Mouse (Mus musculus) liver, adult 2 months (tissue): ENCODE results near the gene Tmem208. TPM values are rescaled to one million over a fixed set of nuclear protein-coding genes. Genes with fewer than 3 reads are reported as not detected.

Source experiments
- DNase-seq: peaks from one replicate; pipeline ENCODE4 v3.0.0-alpha.2; 2011; ENCODE audit warnings: low read depth, low spot score; ENCODE audit errors: extremely low read depth
- H3K27ac ChIP-seq: fragments of 200-500 bp; replicated peaks from 2 replicates; pipeline ENCODE4 v1.5.1; 2012; ENCODE audit warnings: low read depth, mild to moderate bottlenecking, control low read depth, inconsistent platforms, low read length; ENCODE audit not compliant: insufficient read depth
- H3K27me3 ChIP-seq: fragments of 200-500 bp; 2 replicates; pipeline ENCODE4 v1.6.1; 2012; ENCODE audit warnings: mild to moderate bottlenecking, moderate library complexity, low read length, inconsistent platforms; ENCODE audit not compliant: control insufficient read depth, insufficient read depth
- H3K36me3 ChIP-seq: fragments of 200-500 bp; 2 replicates; pipeline ENCODE4 v1.6.1; 2012; ENCODE audit warnings: low read length, inconsistent platforms; ENCODE audit not compliant: control insufficient read depth, insufficient read depth
- H3K4me1 ChIP-seq: fragments of 200-500 bp; 2 replicates; pipeline ENCODE4 v1.6.1; 2011; ENCODE audit warnings: low read length; ENCODE audit not compliant: control insufficient read depth, insufficient read depth
- H3K4me3 ChIP-seq: fragments of 200-500 bp; 2 replicates; pipeline ENCODE4 v1.5.1; 2011; ENCODE audit warnings: low read depth, mild to moderate bottlenecking, control low read depth, low read length, moderate library complexity; ENCODE audit not compliant: insufficient read depth
- H3K79me2 ChIP-seq: fragments of 200-500 bp; 2 replicates; pipeline ENCODE4 v1.6.1; 2012; ENCODE audit warnings: inconsistent platforms, mild to moderate bottlenecking, low read length, moderate library complexity; ENCODE audit not compliant: control insufficient read depth, insufficient read depth
- H3K9ac ChIP-seq: fragments of 200-500 bp; 2 replicates; pipeline ENCODE4 v1.6.1; 2012; ENCODE audit warnings: low read depth, mild to moderate bottlenecking, control low read depth, inconsistent platforms, low read length
- CTCF ChIP-seq: fragments of 200-500 bp; IDR thresholded peaks from 2 replicates; pipeline ENCODE4 v1.5.1; 2011; ENCODE audit warnings: low read depth, low read length, control low read depth
- POLR2A ChIP-seq: fragments of 200-500 bp; IDR thresholded peaks from 2 replicates; pipeline ENCODE4 v1.6.1; 2011; ENCODE audit warnings: low read length, control low read depth; ENCODE audit not compliant: insufficient read depth; ENCODE audit errors: extremely low read depth
- WGBS: fragments of 180-500 bp; shearing (Covaris S2); methylation state at CpG from one replicate; pipeline ENCODE4 v1.1.7; 2018; 5-methylcytosine and 5-hydroxymethylcytosine counted together
- polyA plus RNA-seq: library from polyadenylated mRNA; depleted of rRNA; stranded (reverse); fragments of >200 nt; gene quantifications from 2 replicates; pipeline ENCODE4 v1.2.3, GENCODE M21; 2012; rRNA removed
- total RNA-seq: library from RNA; depleted of rRNA; stranded (reverse); fragments of >200 nt; gene quantifications from 2 replicates; pipeline ENCODE4 v1.2.3, GENCODE M21; 2014; rRNA removed

Gene Tmem208
- total RNA-seq = 97.9 and 104 TPM in 2 replicates
- 87.5 and 90.9 TPM in 2 replicates for polyA plus RNA-seq

- peaks cover 7% of the 10 kb centered on the region; the same call in 1 of the 2 replicates for H3K79me2 ChIP-seq
- peaks cover 11% of the 10 kb centered on the region for H3K4me1 ChIP-seq
Observed at GRCm38 (mm10) chr8:105326141-105326672, at the start of gene Tmem208, which contains the start of gene Lrrc29. TSS of gene Tmem208 (plus strand) at chr8:105326354. TSS of gene Lrrc29 (minus strand) at chr8:105326278.

GRCm38 (mm10) chr8:105278911-105279334 is 47.2 kb upstream of the Tmem208 start:
- H3K4me1 ChIP-seq = peaks cover 6% of the 10 kb centered on the region
- TF ChIP-seq POLR2A (no peak), CTCF (peak; percentile 61)
- no peaks in the 10 kb centered on the region for H3K79me2 ChIP-seq
- no peaks in the 10 kb centered on the region for H3K36me3 ChIP-seq
- no peak overlapping the region for H3K27ac ChIP-seq
- H3K4me3 ChIP-seq = peak overlapping the region; percentile 19; the same call in 1 of the 2 replicates
- H3K9ac ChIP-seq = no peak overlapping the region
- peak; percentile 89 for DNase-seq
- H3K27me3 ChIP-seq = no peaks in the 10 kb centered on the region
- WGBS = 6% methylated on average over 28 of the region's 28 CpGs

More at GRCm38 (mm10) chr8:105326141-105326672, at the start of gene Tmem208, which contains the start of gene Lrrc29:
- Histone ChIP-seq H3K4me3 (peak within 1 kb of the TSS; percentile 58), H3K27me3 (no peaks in the 10 kb centered on the region), H3K9ac (peak within 1 kb of the TSS; percentile 71), H3K27ac (peak within 1 kb of the TSS; percentile 29), H3K36me3 (peaks cover 7% of the 10 kb centered on the region; the same call in 1 of the 2 replicates)
- under 1% methylated on average over 36 of the region's 36 CpGs for whole genome bisulfite sequencing
- DNase-seq = peak; percentile 83
- TF ChIP-seq POLR2A = peak; percentile 76
- TF ChIP-seq CTCF = peak; percentile 61

- H3K27ac ChIP-seq = no peak overlapping the region
- no peak for TF ChIP-seq CTCF
- no peak for TF ChIP-seq POLR2A
- whole genome bisulfite sequencing = 89% methylated on average over 3 of the region's 3 CpGs
- H3K79me2 ChIP-seq = no peaks in the 10 kb centered on the region
- H3K27me3 ChIP-seq = no peaks in the 10 kb centered on the region
- H3K36me3 ChIP-seq = no peaks in the 10 kb centered on the region
- no peak for DNase-seq
- no peak overlapping the region for H3K9ac ChIP-seq
- no peak overlapping the region for H3K4me3 ChIP-seq
- H3K4me1 ChIP-seq = peaks cover 6% of the 10 kb centered on the region
Observed at GRCm38 (mm10) chr8:105280567-105280966, 45.6 kb upstream of the Tmem208 start.

GRCm38 (mm10) chr8:105281821-105282220 is 44.3 kb upstream of the Tmem208 start:
- Histone ChIP-seq H3K27me3 (no peaks in the 10 kb centered on the region), H3K79me2 (no peaks in the 10 kb centered on the region), H3K4me3 (no peak overlapping the region), H3K36me3 (no peaks in the 10 kb centered on the region), H3K27ac (no peak overlapping the region), H3K9ac (no peak overlapping the region), H3K4me1 (peaks cover 6% of the 10 kb centered on the region)
- TF ChIP-seq CTCF = no peak
- TF ChIP-seq POLR2A = no peak
- WGBS = 95% methylated on average over 12 of the region's 12 CpGs
- DNase-seq = no peak

- H3K27me3 ChIP-seq = no peaks in the 10 kb centered on the region
- 91% methylated on average over 4 of the region's 4 CpGs for WGBS
Observed at GRCm38 (mm10) chr8:105282239-105282638, 43.9 kb upstream of the Tmem208 start.

GRCm38 (mm10) chr8:105283074-105283473 is 43.1 kb upstream of the Tmem208 start:
- peak; percentile 65 for DNase-seq
- Histone ChIP-seq H3K36me3 (no peaks in the 10 kb centered on the region), H3K4me3 (no peak overlapping the region), H3K4me1 (peaks cover 6% of the 10 kb centered on the region), H3K27me3 (no peaks in the 10 kb centered on the region), H3K79me2 (no peaks in the 10 kb centered on the region), H3K27ac (no peak overlapping the region), H3K9ac (no peak overlapping the region)
- 32% methylated on average over 23 of the region's 23 CpGs for WGBS
- TF ChIP-seq POLR2A (no peak), CTCF (peak; percentile 98)

More at GRCm38 (mm10) chr8:105282239-105282638, 43.9 kb upstream of the Tmem208 start:
- Histone ChIP-seq H3K4me3 (no peak overlapping the region), H3K27ac (no peak overlapping the region), H3K9ac (no peak overlapping the region), H3K4me1 (peaks cover 6% of the 10 kb centered on the region), H3K79me2 (no peaks in the 10 kb centered on the region), H3K36me3 (no peaks in the 10 kb centered on the region)
- DNase-seq = no peak
- TF ChIP-seq CTCF (no peak), POLR2A (no peak)
